Mouse (Mus musculus) ES-CJ7 (cell line): ENCODE measurements around the gene Samd1.

Source experiments
- DNase-seq: peaks from one replicate; pipeline ENCODE4 v3.0.0; 2011; ENCODE audit warnings: low read depth, low spot score

Gene Samd1

DNA sequence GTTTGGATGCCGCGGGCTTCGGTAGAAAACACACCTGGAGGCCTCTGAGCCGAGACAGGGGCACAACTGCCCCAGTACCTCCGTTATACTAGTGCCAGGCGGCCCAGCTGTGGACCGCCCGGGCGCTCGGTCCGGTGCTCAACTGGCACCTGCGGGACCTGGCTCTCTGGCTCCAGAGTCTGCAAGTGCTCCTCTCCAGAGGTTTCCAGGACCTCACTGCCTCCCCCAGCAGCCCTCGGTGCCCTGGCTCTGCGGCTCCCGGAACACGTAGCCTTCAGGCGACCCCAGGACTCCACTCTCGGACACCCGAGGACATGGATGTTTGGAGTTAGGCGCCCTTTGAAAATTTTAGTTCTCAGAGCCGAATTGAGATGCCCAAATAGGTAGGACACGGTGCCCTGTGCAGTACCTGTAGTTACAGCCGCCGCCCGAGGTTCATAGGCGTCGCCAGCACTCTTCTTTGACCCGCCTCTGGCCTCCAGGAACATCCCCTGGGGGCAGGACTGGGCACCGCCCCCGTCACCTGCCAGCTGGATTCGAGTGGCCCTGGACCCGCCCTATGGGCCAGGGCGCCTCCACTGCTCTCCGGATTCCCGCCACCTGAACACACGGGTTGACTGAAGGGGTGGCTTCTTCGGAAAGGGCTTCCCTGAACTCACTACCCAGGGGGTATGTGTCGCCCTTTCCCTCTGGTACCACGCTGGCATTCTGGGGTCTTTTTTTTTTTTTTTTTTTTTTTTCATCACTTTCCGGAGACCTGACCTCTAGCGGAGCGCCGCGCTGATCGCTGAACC is 14.4 kb downstream of the Samd1 start, which contains the start of gene 2210011C24Rik:
Gene 2210011C24Rik (minus strand): TSS at position 467 of the 794 bp plus-strand sequence.
- peak; percentile 75 for DNase-seq

DNA sequence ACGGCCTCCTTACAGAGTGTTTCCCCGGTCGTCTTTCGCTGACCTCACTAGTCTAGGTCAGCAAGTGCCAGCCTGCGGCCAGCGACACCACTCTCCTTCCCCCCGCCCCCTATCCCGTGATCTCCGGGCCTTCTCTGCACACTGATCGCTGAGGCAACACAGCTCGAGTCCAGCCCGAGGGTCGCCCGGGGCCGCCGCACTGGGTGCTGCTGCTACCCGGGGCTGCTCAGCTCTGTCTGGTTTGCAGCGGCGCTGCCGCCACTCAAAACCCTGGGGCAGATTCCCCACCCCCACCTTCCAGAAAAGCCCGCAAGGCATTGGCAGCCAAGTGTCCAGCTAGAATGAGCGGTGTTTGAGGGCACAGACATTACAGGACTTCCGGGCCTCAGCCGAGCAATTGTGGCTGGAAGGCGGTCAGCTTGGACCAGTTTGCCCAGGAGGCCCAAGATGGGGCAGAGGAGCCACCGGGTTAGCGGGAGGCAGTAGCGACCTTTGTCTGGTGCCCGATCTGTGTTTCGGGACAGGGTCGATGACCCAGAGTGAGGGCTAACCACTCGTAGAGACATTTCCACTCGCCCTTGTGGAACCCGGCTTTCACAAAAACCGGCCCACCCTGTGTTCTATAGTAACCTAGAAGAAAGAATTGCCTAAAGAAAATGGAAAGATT is 15.2 kb downstream of the Samd1 start:
- no peak for DNase-seq

DNA sequence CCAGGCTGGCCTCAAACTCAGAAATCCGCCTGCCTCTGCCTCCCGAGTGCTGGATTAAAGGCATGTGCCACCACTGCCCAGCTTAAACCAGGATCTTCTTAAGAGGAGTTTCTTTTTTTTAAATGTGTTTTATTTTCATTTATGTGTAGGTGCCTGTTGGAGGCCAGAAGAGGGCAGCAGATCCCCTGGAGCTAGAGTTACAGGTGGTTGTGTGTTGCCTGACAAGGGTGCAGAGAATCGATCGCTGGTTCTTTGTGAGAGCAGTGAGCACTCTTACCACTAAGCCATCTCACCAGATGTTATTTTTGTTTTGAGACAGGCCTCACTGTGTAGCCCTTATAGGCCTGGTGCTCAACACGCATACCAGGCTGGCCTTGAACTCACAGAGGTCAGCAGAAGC is 18.4 kb downstream of the Samd1 start:
- DNase-seq = peak; percentile 62

DNA sequence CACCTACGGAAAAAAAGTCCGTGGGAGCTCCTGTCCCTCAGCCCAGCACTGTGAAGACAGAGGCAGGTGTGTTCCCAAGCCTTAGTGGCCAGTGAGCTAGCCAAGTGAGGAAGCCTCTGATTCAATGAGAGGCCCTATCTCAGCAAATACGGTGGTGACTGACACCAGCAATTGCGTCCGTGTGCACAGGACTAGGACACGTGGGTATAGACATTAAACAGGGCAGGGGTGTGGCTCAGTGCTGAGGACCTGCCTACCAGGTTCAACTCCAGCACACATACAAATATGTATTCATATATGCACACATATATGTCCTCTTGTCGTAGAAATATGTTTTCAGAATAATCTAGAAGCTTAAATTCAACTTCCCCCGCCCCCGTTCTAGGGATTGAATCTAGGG is 22.3 kb downstream of the Samd1 start:
- no peak for DNase-seq

- peak; percentile 66 for DNase-seq
Observed at GRCm38 (mm10) chr8:84021096-84021495, 23.6 kb downstream of the Samd1 start, which contains the start of gene Palm3. Gene Palm3, plus strand, starts transcription at chr8:84021471.

- peak; percentile 86 for DNase-seq
Observed at GRCm38 (mm10) chr8:84021569-84021968, 24.1 kb downstream of the Samd1 start.

- no peak for DNase-seq
Observed at GRCm38 (mm10) chr8:84023085-84023484, 25.6 kb downstream of the Samd1 start.

DNA sequence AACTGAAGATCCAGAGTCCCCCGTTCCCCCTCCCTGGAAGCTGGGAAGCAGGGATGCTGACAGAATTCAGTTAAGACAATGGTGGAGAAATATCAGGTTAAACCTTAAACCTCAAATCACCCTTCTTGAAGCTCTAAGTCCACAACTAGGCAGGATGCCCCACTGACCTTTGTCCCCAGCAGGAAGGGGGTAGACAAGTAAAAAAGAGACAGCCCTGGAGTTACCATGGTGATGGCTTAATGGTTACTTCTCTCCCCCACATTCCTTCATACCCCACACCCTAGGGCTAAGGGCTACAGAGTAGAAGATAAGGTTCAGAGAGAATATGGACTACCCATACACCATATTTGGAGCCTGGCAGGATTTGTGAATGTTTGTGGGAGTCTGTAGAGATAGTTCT is 26.2 kb downstream of the Samd1 start:
- no peak for DNase-seq

DNA sequence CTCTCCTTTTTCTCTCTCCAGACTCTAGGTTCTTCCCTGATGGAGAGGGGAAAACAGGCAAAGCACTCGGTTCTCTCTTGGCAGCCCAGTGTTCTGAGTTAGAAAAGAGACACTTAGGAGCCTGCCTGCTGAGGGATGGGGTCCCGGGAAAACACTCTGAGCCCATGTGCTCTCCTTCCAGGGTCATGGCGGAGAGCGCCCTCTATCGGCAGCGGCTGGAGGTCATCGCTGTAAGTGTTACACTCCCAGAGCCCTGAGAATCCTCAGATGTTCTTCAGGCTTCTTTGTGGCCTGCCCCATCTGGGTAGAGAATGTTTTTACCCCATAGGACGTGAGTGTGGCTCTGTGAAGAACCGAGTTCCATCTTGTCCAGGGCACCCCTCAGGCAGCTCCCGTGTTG is 26.7 kb downstream of the Samd1 start:
- DNase-seq = peak; percentile 94

GRCm38 (mm10) chr8:84025863-84026262 is 28.4 kb downstream of the Samd1 start:
- DNase-seq = peak; percentile 90

- peak; percentile 82 for DNase-seq
Observed at GRCm38 (mm10) chr8:84027449-84027848, 30.0 kb downstream of the Samd1 start.

DNA sequence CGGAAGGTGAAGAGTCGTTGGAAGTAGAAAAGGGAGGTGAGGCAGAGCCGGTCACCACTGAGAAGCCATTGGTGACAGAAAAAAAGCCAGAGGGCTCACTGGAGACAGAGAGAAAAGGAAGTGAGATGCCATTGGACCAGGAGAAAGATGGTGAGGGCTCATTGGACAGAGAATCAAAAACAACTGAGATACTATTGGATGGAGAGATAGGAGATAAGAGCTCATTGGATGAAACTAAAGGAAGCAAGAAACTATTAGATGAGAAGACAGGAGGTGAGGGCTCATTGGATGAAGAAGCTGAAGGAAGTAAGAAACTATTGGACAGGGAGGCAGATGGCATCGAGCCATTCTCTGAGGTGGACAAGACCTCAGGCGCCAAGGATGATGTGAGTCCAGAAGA is 31.8 kb downstream of the Samd1 start:
- no peak for DNase-seq

- DNase-seq = no peak
Observed at GRCm38 (mm10) chr8:84032777-84033176, 35.3 kb downstream of the Samd1 start.

DNA sequence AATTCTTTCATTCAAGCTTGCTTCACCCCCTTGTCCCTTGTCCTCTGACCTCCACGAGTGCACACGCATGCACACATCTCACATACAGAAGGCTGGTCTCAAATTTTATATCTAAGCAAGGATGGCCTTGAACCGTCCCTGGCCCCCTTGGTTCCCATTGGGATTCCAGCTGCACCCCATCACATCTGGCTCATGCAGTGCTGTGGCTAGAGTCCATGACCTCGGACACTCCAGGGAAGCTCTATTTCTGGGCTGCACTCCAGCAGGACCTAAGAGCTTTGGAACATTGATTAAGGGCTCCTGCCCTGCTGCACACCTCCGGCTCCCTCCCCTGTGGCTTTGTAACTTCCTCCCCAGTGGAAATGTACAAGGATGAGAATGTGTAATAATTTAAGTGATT is 40.5 kb downstream of the Samd1 start:
- DNase-seq = no peak

GRCm38 (mm10) chr8:84039050-84039449 is 41.6 kb downstream of the Samd1 start:
- DNase-seq = peak; percentile 93

- DNase-seq = peak; percentile 55
Observed at GRCm38 (mm10) chr8:84042066-84042947, 44.8 kb downstream of the Samd1 start, which contains the start of gene Il27ra. Gene Il27ra, minus strand, starts transcription at chr8:84042589.

GRCm38 (mm10) chr8:84042948-84043342 is 45.5 kb downstream of the Samd1 start:
- no peak for DNase-seq

- peak; percentile 65 for DNase-seq
Observed at GRCm38 (mm10) chr8:84044103-84044502, 46.6 kb downstream of the Samd1 start.

DNA sequence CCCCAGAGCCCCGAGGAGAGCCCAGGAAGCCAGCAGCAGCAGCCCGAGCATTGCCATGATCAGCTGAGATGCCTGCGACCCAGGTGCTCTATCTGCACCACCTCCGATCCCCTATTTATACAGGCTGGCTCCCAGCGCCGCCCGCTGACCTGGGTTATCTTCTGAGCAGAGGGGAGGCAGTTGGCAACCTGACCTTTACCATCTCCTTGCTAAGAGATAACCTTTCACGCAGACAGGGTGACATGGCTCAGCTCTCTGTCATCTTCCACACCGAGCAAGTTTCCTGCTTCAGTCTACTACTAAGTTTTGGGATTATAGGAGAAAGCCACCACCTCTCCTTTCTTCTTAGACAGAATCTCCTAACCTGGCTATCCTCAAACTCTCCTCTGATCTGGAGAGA is 47.4 kb downstream of the Samd1 start, which contains the start of gene Rln3:
Gene Rln3 (minus strand): TSS at position 101 of the 400 bp plus-strand sequence.
- DNase-seq = no peak

DNA sequence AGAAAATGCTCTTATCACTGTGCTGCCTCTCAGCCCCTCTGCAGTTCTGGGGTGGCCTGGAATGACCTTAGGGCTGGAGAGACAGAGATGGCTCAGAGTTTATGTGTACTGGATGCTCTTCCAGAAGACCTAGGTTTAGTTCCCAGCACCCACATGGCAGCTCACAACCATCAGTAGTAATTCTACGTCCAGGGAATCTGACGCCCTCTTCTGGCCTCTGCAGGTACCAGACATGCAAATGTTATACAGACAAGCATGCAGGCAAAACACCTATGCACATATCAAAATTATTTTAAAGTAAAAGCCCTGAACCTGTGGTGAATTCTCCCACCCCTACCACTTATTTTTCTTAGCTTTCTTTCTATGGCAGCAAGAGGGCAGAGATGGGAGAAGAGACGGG is 49.0 kb downstream of the Samd1 start:
- peak; percentile 57 for DNase-seq

DNA sequence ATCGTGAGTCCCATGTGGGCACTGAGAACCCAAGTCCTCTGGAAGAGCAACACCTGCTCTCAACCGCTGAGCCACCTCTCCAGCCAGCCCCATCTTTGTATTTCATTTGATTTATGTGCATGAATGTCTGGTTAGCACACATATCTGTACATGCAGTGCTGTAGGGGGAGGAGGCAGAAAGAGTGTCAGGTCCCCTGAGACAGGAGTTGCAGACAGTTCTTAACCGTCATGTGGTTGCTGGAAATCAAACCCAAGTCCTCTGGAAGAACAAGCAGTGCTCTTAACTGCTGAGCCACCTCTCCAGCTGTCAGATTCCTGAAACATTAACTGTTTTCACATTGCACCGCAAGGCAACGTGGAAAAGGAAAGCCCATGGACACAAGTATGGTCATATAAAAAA is 50.7 kb downstream of the Samd1 start:
- DNase-seq = no peak
